Mouse (Mus musculus): Measurements from ENCODE around the gene Cacna2d3. TPM values are rescaled to one million over a fixed set of nuclear protein-coding genes. Genes with fewer than 3 reads are reported as not detected.

The Cacna2d3 gene
- polyA plus RNA-seq, 1 experiment from 2014 or later: 0.99 TPM

DNA sequence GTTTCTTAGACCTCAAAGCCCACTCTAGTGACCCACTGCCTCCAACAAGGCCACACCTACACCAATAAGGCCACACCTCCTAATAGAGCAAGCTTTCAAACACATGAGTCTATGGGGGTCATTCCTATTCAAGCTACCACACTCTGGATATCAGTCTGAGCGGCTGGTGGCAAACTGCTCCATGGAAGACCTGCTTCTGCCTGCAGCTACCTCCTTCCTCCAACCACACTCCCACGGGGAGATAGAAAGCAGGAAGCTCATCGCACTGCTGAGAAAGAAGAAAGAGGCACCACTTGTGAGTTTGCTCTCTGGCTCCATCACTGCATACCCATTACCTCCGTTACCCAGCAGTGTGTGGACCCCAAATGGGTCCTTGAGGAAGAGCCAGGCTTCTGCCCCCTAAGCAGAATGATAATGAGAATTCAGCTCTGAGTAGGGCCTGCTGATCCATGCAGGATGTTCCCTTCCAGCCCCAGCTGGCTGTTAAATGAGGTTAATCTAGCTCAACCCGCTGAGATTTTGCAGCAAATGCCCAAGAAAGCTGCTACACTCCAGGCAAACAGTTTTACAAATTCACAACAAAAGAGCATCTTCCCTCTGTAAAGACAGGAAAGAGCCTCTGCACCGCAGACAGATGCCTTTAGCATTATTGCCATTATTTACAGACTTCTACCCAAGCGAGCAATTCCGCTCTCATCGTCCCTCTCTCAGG is 397.8 kb downstream of the Cacna2d3 start:
- no peaks in the 10 kb centered on the region for H3K9me3 ChIP-seq (ENCODE audit: control insufficient read depth)
- H3K27me3 ChIP-seq (replicated peaks; ENCODE audit: control insufficient read depth, insufficient read depth, low read length): no peaks in the 10 kb centered on the region
- no peak for TF ChIP-seq CTCF (IDR thresholded peaks at IDR 0.05; ENCODE audit: low read depth)
- no peaks in the 10 kb centered on the region for H3K4me1 ChIP-seq (replicated peaks; ENCODE audit: control insufficient read depth, insufficient read depth, low read length)
- ATAC-seq: no peak
- WGBS: 90% methylated on average over 9 of the region's 9 CpGs
- H3K9ac ChIP-seq (ENCODE audit: low read depth, low read length): no peak overlapping the region
- H3K4me2 ChIP-seq (replicated peaks; ENCODE audit: low read depth): no peak overlapping the region
- no peak overlapping the region for H3K27ac ChIP-seq (ENCODE audit: low read depth, low read length)
- H3K4me3 ChIP-seq (ENCODE audit: low read depth, low read length): no peak overlapping the region
- H3K36me3 ChIP-seq (ENCODE audit: control insufficient read depth, insufficient read depth): no peaks in the 10 kb centered on the region

DNA sequence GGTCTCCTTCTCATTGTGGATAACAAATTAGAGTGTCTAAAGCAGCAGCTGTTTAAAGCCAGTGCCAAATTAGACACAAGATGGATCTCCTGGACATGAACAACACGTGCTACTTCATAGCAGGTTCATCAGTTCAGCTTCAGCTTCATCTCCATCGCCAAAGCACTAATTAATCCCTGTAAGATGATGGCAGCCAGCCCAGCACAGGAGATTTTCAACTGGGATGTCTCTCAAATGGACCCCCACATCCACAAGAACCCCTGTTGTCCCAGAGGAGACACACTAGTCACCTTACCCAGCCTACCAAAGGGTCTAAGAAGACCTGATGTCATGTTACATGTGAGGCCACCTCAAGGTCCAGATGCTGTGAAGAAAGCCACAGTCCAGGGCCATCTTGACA is 408.2 kb downstream of the Cacna2d3 start:
- H3K36me3 ChIP-seq (ENCODE audit: control insufficient read depth, insufficient read depth): no peaks in the 10 kb centered on the region
- H3K27me3 ChIP-seq (replicated peaks; ENCODE audit: control insufficient read depth, insufficient read depth, low read length): no peaks in the 10 kb centered on the region
- no peak for TF ChIP-seq CTCF (IDR thresholded peaks at IDR 0.05; ENCODE audit: low read depth)
- no peak overlapping the region for H3K4me2 ChIP-seq (replicated peaks; ENCODE audit: low read depth)
- 69% methylated on average over 2 of the region's 2 CpGs for WGBS
- H3K4me3 ChIP-seq (ENCODE audit: low read depth, low read length): no peak overlapping the region
- H3K9me3 ChIP-seq (ENCODE audit: control insufficient read depth): no peaks in the 10 kb centered on the region
- H3K27ac ChIP-seq (ENCODE audit: low read depth, low read length): no peak overlapping the region
- no peaks in the 10 kb centered on the region for H3K4me1 ChIP-seq (replicated peaks; ENCODE audit: control insufficient read depth, insufficient read depth, low read length)
- H3K9ac ChIP-seq (ENCODE audit: low read depth, low read length): no peak overlapping the region
- ATAC-seq: no peak

DNA sequence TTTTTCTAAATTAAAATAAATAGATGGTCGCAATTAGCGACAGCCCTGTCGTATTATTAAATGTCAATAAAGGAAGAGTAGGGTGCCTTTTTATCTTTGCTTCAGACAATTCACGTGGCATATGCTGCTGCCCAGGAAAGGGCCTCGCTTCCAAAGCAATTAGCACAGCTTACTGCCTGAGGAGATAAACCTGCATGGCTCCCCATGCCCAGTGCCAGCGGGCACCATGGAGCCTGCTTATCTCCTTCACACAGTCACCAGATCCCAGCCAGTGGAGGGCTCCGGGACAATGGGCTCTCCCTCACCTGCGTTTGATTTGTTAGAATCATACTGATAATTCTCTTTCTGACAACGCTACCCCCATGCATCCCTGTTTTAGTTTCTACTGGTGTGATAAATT is 416.0 kb downstream of the Cacna2d3 start:
- Histone ChIP-seq H3K27me3 (replicated peaks; ENCODE audit: control insufficient read depth, insufficient read depth, low read length) (no peaks in the 10 kb centered on the region), H3K9me3 (ENCODE audit: control insufficient read depth) (no peaks in the 10 kb centered on the region), H3K36me3 (ENCODE audit: control insufficient read depth, insufficient read depth) (no peaks in the 10 kb centered on the region), H3K4me3 (ENCODE audit: low read depth, low read length) (no peak overlapping the region), H3K27ac (ENCODE audit: low read depth, low read length) (no peak overlapping the region), H3K4me1 (replicated peaks; ENCODE audit: control insufficient read depth, insufficient read depth, low read length) (no peaks in the 10 kb centered on the region), H3K4me2 (replicated peaks; ENCODE audit: low read depth) (no peak overlapping the region), H3K9ac (ENCODE audit: low read depth, low read length) (no peak overlapping the region)
- no peak for TF ChIP-seq CTCF (IDR thresholded peaks at IDR 0.05; ENCODE audit: low read depth)
- 71% methylated on average over 9 of the region's 9 CpGs for WGBS
- no peak for ATAC-seq

DNA sequence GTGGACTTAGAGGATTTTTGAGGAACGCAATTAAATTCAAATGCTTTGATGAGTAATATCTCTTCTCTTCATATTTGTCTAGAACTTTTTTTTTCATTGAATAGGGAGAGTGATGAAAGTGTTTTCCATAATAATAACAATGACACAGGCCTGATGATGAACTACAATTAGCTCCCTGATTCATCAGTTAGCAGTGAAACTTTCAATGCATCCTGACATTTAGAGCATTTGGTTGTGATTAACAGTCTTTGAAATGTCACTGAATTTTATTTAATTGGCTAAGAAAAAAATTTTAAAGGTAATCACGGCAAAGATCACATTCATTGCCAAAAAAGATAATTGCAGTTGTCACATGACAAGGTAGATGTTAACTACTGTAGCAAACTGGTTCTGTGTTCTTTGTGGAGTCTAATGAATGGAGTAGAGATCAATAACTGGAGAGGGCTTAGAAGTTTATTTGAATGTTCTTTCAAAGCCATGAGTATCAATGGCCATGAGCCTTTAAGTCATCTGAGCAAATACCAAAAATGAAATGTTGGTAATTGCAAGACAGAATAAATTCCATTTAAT is 425.4 kb downstream of the Cacna2d3 start:
- H3K27ac ChIP-seq (ENCODE audit: low read depth, low read length): no peak overlapping the region
- no peak overlapping the region for H3K9ac ChIP-seq (ENCODE audit: low read depth, low read length)
- no peaks in the 10 kb centered on the region for H3K4me1 ChIP-seq (replicated peaks; ENCODE audit: control insufficient read depth, insufficient read depth, low read length)
- ATAC-seq: no peak
- 77% methylated on average over 2 of the region's 2 CpGs for WGBS
- TF ChIP-seq CTCF (IDR thresholded peaks at IDR 0.05; ENCODE audit: low read depth): no peak
- H3K4me2 ChIP-seq (replicated peaks; ENCODE audit: low read depth): no peak overlapping the region
- H3K4me3 ChIP-seq (ENCODE audit: low read depth, low read length): no peak overlapping the region
- H3K36me3 ChIP-seq (ENCODE audit: control insufficient read depth, insufficient read depth): no peaks in the 10 kb centered on the region
- no peaks in the 10 kb centered on the region for H3K9me3 ChIP-seq (ENCODE audit: control insufficient read depth)
- H3K27me3 ChIP-seq (replicated peaks; ENCODE audit: control insufficient read depth, insufficient read depth, low read length): no peaks in the 10 kb centered on the region

DNA sequence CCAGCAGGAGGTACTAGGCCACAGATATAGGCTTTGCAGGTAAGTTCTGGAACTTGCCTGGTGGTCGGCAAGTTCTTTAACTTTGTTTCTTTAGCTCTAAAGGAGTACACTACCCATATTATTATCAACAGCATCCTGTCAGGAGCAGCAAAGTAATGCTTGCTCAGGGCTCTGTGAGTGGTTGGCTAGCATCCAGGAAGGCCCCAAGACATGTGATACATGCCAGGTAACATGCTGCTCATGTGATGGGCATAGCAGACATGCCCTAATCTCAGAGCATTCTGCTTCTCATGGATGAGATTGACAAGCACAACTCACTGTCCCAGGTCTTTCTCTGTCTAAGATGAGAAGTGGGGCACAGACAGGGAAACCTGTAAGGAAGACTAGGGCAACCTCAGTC is 442.8 kb downstream of the Cacna2d3 start:
- Histone ChIP-seq H3K4me2 (replicated peaks; ENCODE audit: low read depth) (no peak overlapping the region), H3K9ac (ENCODE audit: low read depth, low read length) (no peak overlapping the region), H3K36me3 (ENCODE audit: control insufficient read depth, insufficient read depth) (no peaks in the 10 kb centered on the region), H3K4me1 (replicated peaks; ENCODE audit: control insufficient read depth, insufficient read depth, low read length) (no peaks in the 10 kb centered on the region), H3K9me3 (ENCODE audit: control insufficient read depth) (no peaks in the 10 kb centered on the region), H3K27ac (ENCODE audit: low read depth, low read length) (no peak overlapping the region), H3K4me3 (ENCODE audit: low read depth, low read length) (no peak overlapping the region), H3K27me3 (replicated peaks; ENCODE audit: control insufficient read depth, insufficient read depth, low read length) (no peaks in the 10 kb centered on the region)
- ATAC-seq: no peak
- WGBS: 97% methylated on average over 1 of the region's 1 CpGs
- no peak for TF ChIP-seq CTCF (IDR thresholded peaks at IDR 0.05; ENCODE audit: low read depth)

DNA sequence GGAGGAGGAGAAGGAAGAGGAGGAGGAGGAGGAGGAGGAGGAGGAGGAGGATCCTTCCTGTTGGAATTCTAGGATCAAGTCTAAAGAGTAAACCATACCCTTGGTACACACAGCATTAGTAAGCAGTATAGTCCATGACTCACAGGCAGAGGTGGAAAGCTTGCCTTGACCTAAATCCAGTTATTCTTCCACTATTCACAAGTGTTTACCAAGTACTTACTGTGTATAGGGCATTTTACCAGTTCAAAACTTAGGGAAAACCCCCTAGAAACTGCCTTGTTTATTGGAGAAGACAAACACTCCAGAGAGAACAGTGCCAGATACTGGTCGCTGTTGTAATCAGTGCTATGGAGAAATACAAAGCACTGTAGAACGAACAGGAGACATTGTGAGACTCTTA is 443.3 kb downstream of the Cacna2d3 start:
- ATAC-seq: no peak
- 63% methylated on average over 2 of the region's 2 CpGs for WGBS
- H3K36me3 ChIP-seq (ENCODE audit: control insufficient read depth, insufficient read depth): no peaks in the 10 kb centered on the region
- H3K27ac ChIP-seq (ENCODE audit: low read depth, low read length): no peak overlapping the region
- H3K4me1 ChIP-seq (replicated peaks; ENCODE audit: control insufficient read depth, insufficient read depth, low read length): no peaks in the 10 kb centered on the region
- no peak overlapping the region for H3K9ac ChIP-seq (ENCODE audit: low read depth, low read length)
- no peaks in the 10 kb centered on the region for H3K9me3 ChIP-seq (ENCODE audit: control insufficient read depth)
- H3K4me2 ChIP-seq (replicated peaks; ENCODE audit: low read depth): no peak overlapping the region
- H3K4me3 ChIP-seq (ENCODE audit: low read depth, low read length): no peak overlapping the region
- no peaks in the 10 kb centered on the region for H3K27me3 ChIP-seq (replicated peaks; ENCODE audit: control insufficient read depth, insufficient read depth, low read length)
- no peak for TF ChIP-seq CTCF (IDR thresholded peaks at IDR 0.05; ENCODE audit: low read depth)
